Mouse (Mus musculus) heart, embryonic 14.5 days (tissue): ENCODE results near the gene Trim38. TPM values are rescaled to one million over a fixed set of nuclear protein-coding genes. Genes with fewer than 3 reads are reported as not detected.
"Not testable (repeated sequence)": the region's sequence is repeated elsewhere in the genome, so short reads cannot be mapped to it uniquely, and the experiment has no call there.

ENCODE experiments used
- ATAC-seq: fragments of 200-750 bp; cut with Nextera tagmentation; 2 replicates; pipeline ENCODE4 v1.8.0; 2017; ENCODE audit warnings: low read depth, moderate TSS enrichment; ENCODE audit not compliant: insufficient number of reproducible peaks, insufficient read depth, low FRiP score
- H3K27ac ChIP-seq, 2 experiments: fragments of 200-500 bp in 1 of 2; fragments of 300-500 bp in 1 of 2; sonication (generic) in 1 of 2; replicated peaks in 1 of 2; 2 replicates each; pipeline ENCODE4 v1.5.1; 2012 to 2014; ENCODE audit warnings: low read depth in 2 of 2, low read length in 2 of 2, control low read depth in 1 of 2, mild to moderate bottlenecking in 1 of 2, mixed read lengths in 1 of 2; ENCODE audit not compliant: control insufficient read depth in 1 of 2, insufficient read depth in 1 of 2
- H3K27me3 ChIP-seq: fragments of 300-500 bp; sonication (generic); 2 replicates; pipeline ENCODE4 v1.6.1; 2014; ENCODE audit warnings: mild to moderate bottlenecking, low read length, control low read depth; ENCODE audit not compliant: control insufficient read depth, insufficient read depth
- H3K36me3 ChIP-seq: fragments of 300-500 bp; sonication (generic); 2 replicates; pipeline ENCODE4 v1.6.1; 2014; ENCODE audit warnings: mild to moderate bottlenecking, control low read depth, low read length, mixed read lengths; ENCODE audit not compliant: control insufficient read depth, insufficient read depth
- H3K4me1 ChIP-seq, 2 experiments: fragments of 200-500 bp in 1 of 2; fragments of 300-500 bp in 1 of 2; sonication (generic) in 1 of 2; 2 replicates each; pipeline ENCODE4 v1.6.1; 2012 to 2014; ENCODE audit warnings: low read length in 2 of 2, control low read depth in 1 of 2, mixed read lengths in 1 of 2; ENCODE audit not compliant: control insufficient read depth in 2 of 2, insufficient read depth in 2 of 2
- H3K4me2 ChIP-seq: fragments of 300-500 bp; sonication (generic); 2 replicates; pipeline ENCODE4 v1.6.1; 2014; ENCODE audit warnings: mild to moderate bottlenecking, low read length
- H3K4me3 ChIP-seq, 2 experiments: fragments of 200-500 bp in 1 of 2; fragments of 300-500 bp in 1 of 2; sonication (generic) in 1 of 2; 2 replicates each; pipeline ENCODE4 v1.5.1; 2012 to 2014; ENCODE audit warnings: low read length in 2 of 2, mild to moderate bottlenecking in 2 of 2, control low read depth in 1 of 2, low read depth in 1 of 2, moderate library complexity in 1 of 2; ENCODE audit not compliant: control insufficient read depth in 1 of 2, insufficient read depth in 1 of 2
- H3K9ac ChIP-seq: fragments of 300-500 bp; sonication (generic); 2 replicates; pipeline ENCODE4 v1.6.1; 2014; ENCODE audit warnings: mild to moderate bottlenecking, low read length
- H3K9me3 ChIP-seq: fragments of 300-500 bp; sonication (generic); 2 replicates; pipeline ENCODE4 v1.6.1; 2016; ENCODE audit warnings: low read length, control low read depth; ENCODE audit not compliant: control insufficient read depth
- WGBS: fragments of 180-500 bp; shearing (Covaris S2); extraction: QIAGEN DNeasy Blood & Tissue Kit; methylation state at CpG from one replicate; pipeline ENCODE4 v1.1.7; 2014; 5-methylcytosine and 5-hydroxymethylcytosine counted together
- polyA plus RNA-seq: library from polyadenylated mRNA; unstranded; fragments of >200 nt; fragmentation: Nextera tagmentation; extraction: Ambion mirVana; gene quantifications from 2 replicates; pipeline ENCODE4 v1.2.1, GENCODE M21; 2014

The Trim38 gene
- polyA plus RNA-seq, 1 experiment from 2014 or later, result not detected

DNA sequence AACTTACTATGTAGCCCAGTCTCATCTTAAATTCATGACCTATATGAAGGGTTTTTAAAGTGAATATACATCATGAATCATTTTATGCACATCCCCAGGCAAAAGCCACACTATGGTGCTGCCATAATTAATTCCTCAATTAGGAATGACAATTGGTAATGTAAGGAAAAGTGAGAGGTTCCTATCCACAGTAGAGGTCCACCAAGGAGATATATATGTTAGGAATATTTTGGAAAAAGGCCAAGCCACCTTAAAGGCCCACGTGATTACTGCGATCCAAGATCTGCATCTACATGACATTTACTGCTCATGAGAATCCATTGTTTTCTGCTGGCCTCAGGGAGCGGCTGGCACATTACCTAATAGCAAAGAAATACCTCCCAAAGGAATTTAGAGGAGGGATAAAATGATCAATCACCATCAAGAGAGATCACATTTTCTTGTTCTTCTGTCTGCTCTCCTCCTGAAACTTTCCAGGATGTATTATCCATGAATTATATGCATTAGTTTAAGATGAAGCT lies 10.4 kb upstream of the Trim38 start:
- no peak overlapping the region for H3K4me2 ChIP-seq
- 80% methylated on average over 3 of the region's 3 CpGs for WGBS
- no peaks in the 10 kb centered on the region for H3K9me3 ChIP-seq
- H3K36me3 ChIP-seq, result no peaks in the 10 kb centered on the region
- no peaks in the 10 kb centered on the region for H3K27me3 ChIP-seq
- ATAC-seq, result no peak
- H3K27ac ChIP-seq, result no peak overlapping the region
- H3K4me1 ChIP-seq, result peaks cover 6 to 21% of the 10 kb centered on the region in 2 experiments
- H3K9ac ChIP-seq, result no peak overlapping the region
- H3K4me3 ChIP-seq, result no peak overlapping the region

DNA sequence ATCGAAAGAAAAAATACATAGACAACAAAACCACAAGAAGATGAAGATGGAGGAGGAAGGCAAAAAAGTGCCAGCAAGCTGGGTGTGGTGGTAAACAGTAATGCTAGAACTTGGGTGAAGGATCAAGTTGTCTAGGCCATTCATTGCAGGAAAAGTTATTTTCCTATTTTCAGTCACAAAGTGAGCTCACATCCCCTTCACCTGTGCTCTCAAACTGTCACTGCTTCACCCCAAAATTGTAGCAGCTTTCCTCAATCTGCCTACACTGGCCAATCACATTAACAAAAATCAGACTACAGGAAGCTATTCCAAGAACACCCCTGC lies 9.8 kb upstream of the Trim38 start:
- Histone ChIP-seq H3K4me3 (0 out of 4 replicates have a peak overlapping the region, but pooled peaks of 1 of the 2 experiments have one; percentile 43), H3K27me3 (no peaks in the 10 kb centered on the region), H3K9me3 (no peaks in the 10 kb centered on the region), H3K4me2 (peak overlapping the region; percentile 90), H3K9ac (peak overlapping the region; percentile 70; the same call in 1 of the 2 replicates), H3K4me1 (peaks cover 8 to 26% of the 10 kb centered on the region in 2 experiments), H3K36me3 (no peaks in the 10 kb centered on the region), H3K27ac (peak overlapping the region; percentile 80 to 95; a peak in 3 of 4 replicates)
- ATAC-seq, result no peak
- WGBS, result 79% methylated on average over 1 of the region's 1 CpGs

DNA sequence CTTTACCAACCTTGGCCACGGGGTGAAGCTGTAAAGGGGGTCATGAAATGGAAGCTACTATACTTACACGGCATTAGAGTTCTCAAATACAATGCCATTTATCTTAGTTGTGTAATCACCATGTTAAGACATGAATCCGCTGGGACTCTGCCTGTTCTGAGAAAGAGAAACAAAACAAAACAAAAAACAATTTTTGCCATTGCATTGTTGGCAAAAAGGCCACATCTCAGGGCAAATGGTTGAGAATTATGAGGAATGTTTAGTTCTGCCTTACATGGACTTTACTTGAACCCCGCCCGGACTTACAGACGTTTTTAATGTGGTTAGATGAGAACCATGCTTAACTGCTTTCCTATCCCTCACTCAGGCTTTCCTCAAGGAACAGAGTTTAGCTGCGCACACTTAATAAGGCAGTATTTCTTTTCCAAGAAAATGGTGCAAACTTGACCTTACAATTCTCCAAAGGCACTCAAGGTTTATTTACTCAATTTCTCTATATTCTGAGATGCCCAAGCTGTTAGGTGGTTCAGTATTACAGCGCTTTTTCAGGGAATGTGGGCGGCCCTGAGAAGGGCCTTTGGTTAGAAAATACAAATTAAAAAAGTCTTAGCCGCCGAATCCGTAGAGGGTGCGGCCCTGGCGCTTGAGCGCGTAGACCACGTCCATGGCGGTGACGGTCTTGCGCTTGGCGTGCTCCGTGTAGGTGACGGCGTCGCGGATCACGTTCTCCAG lies 9.3 kb upstream of the Trim38 start:
- Histone ChIP-seq H3K4me1 (peaks cover 8 to 26% of the 10 kb centered on the region in 2 experiments), H3K36me3 (no peaks in the 10 kb centered on the region), H3K9ac (peak overlapping the region; percentile 70), H3K9me3 (no peaks in the 10 kb centered on the region), H3K4me3 (peak overlapping the region; percentile 43 to 47), H3K27me3 (no peaks in the 10 kb centered on the region), H3K27ac (peak overlapping the region; percentile 80 to 95), H3K4me2 (peak overlapping the region; percentile 90)
- 2% methylated on average over 17 of the region's 27 CpGs for WGBS
- ATAC-seq, result 0 out of 2 replicates have a peak, but pooled peaks have one; percentile 0

DNA sequence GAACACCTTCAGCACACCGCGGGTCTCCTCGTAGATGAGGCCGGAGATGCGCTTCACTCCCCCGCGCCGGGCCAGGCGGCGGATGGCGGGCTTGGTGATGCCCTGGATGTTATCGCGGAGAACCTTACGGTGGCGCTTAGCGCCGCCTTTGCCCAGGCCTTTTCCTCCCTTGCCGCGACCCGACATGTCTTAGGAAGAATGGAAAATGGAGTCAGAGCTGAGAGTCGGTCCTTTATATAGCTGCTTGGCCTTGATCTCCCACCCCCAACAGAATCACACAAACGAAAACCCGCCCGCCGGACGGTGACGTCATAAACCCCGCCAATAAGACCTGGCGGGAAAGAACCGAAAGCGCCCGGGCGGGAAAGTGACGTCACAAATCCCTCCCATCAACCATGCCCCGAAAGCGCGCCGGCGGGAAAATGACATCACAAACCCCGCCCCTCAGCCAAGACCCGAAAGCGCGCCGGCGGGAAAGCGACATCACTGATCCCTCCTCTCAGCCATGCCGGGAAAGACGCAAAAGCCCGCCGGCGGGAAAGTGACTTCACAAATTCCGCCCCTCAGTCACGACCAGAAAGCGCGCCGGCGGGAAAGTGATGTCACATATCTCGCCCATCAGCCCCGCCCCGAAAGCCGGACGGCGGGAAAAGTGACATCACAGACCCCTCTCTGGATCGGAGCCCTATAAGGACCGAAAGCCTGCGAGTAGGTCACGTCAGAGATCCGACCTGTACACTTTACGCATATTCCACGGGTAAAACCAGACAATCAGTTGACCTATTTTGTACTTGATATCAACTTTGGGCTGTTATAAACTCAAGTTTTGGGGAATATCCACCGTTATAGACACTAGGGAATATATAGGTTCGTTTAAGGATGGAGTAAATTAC lies 8.5 kb upstream of the Trim38 start, which contains the start of gene Hist1h4a:
Gene Hist1h4a, minus strand, starts transcription at position 259 of the 893 bp plus-strand sequence.
- peak; percentile 86 for ATAC-seq
- H3K9me3 ChIP-seq, result no peaks in the 10 kb centered on the region
- H3K4me2 ChIP-seq, result peak within 1 kb of the TSS; percentile 90
- peak within 1 kb of the TSS; percentile 77 for H3K9ac ChIP-seq
- no peaks in the 10 kb centered on the region for H3K36me3 ChIP-seq
- H3K4me1 ChIP-seq, result peaks cover 8 to 26% of the 10 kb centered on the region in 2 experiments
- WGBS, result under 1% methylated on average over 61 of the region's 72 CpGs
- H3K27me3 ChIP-seq, result no peaks in the 10 kb centered on the region
- peak within 1 kb of the TSS; percentile 95 for H3K27ac ChIP-seq
- peak within 1 kb of the TSS; percentile 43 to 55 for H3K4me3 ChIP-seq

DNA sequence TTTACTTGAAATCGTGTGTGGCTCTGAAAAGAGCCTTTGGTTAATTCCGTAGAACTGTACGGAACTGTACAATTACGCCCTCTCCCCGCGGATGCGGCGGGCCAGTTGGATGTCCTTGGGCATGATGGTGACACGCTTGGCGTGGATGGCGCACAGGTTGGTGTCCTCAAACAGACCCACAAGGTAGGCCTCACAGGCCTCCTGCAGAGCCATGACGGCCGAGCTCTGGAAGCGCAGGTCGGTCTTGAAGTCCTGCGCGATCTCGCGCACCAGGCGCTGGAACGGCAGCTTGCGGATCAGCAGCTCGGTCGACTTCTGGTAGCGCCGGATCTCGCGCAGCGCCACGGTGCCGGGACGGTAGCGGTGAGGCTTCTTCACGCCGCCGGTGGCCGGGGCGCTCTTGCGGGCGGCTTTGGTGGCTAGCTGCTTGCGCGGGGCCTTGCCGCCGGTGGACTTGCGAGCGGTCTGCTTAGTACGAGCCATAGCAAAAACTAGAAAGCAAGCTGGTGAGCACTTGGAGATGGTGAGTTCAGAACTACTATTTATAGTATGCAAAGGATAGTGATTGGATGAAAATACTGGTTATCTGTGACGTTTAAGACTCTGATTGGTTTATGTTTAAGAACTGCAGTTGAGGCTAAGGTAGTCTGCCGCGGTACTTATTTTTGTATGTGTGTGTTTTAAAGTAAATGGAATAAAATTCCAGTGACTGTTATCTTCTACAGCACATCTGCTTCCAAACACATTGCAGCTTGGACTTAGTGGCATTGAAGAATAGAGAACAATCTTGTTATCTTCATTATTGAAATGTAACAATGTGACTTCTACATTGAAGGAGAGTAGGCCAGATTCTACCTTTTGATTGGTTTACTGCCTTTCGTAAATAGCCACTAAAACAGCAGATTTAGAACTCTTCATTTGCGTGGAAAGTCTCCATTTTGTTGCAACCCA lies 7.6 kb upstream of the Trim38 start, which contains the start of gene Hist1h3a:
Gene Hist1h3a, minus strand, starts transcription at position 516 of the 951 bp plus-strand sequence.
- WGBS, result under 1% methylated on average over 34 of the region's 52 CpGs
- peak within 1 kb of the TSS; percentile 90 for H3K4me2 ChIP-seq
- H3K9ac ChIP-seq, result peak within 1 kb of the TSS; percentile 77
- H3K27ac ChIP-seq, result peak within 1 kb of the TSS; percentile 95
- H3K27me3 ChIP-seq, H3K9me3 ChIP-seq, H3K36me3 ChIP-seq: not testable (repeated sequence)
- peak; percentile 52 for ATAC-seq
- H3K4me3 ChIP-seq, result peak within 1 kb of the TSS; percentile 50 to 69
- peaks cover 8 to 26% of the 10 kb centered on the region in 2 experiments for H3K4me1 ChIP-seq

DNA sequence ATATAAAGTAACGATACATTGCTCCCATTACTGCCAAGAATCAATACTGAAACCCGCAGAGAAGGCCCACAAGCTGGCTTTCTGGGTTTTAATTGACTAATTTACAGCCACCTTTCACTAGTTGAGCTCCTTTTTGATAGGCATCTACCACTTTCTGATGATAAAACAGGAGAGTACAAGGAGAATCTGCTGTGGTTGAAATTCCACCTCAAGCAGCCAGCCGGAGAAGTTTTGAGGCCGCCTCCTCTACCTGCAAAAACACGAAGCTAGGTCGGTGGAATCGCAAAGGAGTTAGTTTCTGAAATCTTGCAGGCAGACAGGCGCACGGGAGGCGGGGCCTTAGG lies 6.5 kb upstream of the Trim38 start:
- Histone ChIP-seq H3K9me3 (no peaks in the 10 kb centered on the region), H3K4me1 (peaks cover 8 to 26% of the 10 kb centered on the region in 2 experiments), H3K27me3 (no peaks in the 10 kb centered on the region), H3K4me2 (peak overlapping the region; percentile 90), H3K4me3 (peak overlapping the region; percentile 50 to 69), H3K36me3 (no peaks in the 10 kb centered on the region), H3K27ac (peak overlapping the region; percentile 83 to 95), H3K9ac (peak overlapping the region; percentile 77)
- ATAC-seq, result no peak
- WGBS, result 2% methylated on average over 10 of the region's 10 CpGs
